Mouse (Mus musculus) C2C12 (cell line): ENCODE results near the gene Ramp1.
A peak's percentile ranks its signal among the peaks of the same experiment; 100 is the strongest.

Experiments
- CTCF ChIP-seq: IDR thresholded peaks from one replicate; pipeline ENCODE4 v1.5.1; 2011; ENCODE audit not compliant: control insufficient read depth, insufficient read depth, insufficient read length
- MAX ChIP-seq: IDR thresholded peaks from one replicate; pipeline ENCODE4 v1.6.1; 2011; ENCODE audit warnings: mild to moderate bottlenecking, control low read depth
- MYOD1 ChIP-seq: IDR thresholded peaks from one replicate; pipeline ENCODE4 v1.6.1; 2011; ENCODE audit warnings: low read depth; ENCODE audit not compliant: control insufficient read depth, insufficient read length
- MYOG ChIP-seq: IDR thresholded peaks from one replicate; pipeline ENCODE4 v1.6.1; 2011; ENCODE audit not compliant: control insufficient read depth, insufficient read length; ENCODE audit errors: extremely low read depth
- USF1 ChIP-seq: IDR thresholded peaks from one replicate; pipeline ENCODE4 v1.6.1; 2011; ENCODE audit warnings: low read depth, mild to moderate bottlenecking, control low read depth, moderate library complexity

- TF ChIP-seq USF1 (peak; percentile 24), CTCF (no peak), MYOG (no peak), MAX (peak; percentile 47), MYOD1 (peak; percentile 99)
Measured at GRCm38 (mm10) chr1:91248242-91248641, 68.6 kb downstream of the Ramp1 start.
